In genomic region chr1:125395391-125395790, GRCm38 (mm10) we compare ENCODE assay signal across 23 mouse cellular contexts. TPM values are rescaled to one million over a fixed set of nuclear protein-coding genes. Genes with fewer than 3 reads are reported as not detected.
DNase-seq lines count a peak whose midpoint lies in the region; ATAC-seq and TF ChIP-seq lines count a peak whose summit lies in the region.
"Had no signal": no experiment of that assay in that cellular context is flagged by ENCODE, and none has a peak within 500 bp of the region (broad histone marks: within the 10 kb centered on the region; RNA-seq: fewer than 3 reads in every experiment).

No protein-coding gene starts in this region.

- H3K4me3 ChIP-seq in heart, embryonic 14.5 days (ENCODE audit: control insufficient read depth in 1 of 2, insufficient read depth in 1 of 2, low read depth in 1 of 2, low read length in 2 of 2) = no peak overlapping the region
- no peak overlapping the region for H3K4me3 ChIP-seq in heart, embryonic 11.5 days (ENCODE audit: low read depth, low read length)
- H3K4me3 ChIP-seq in forebrain, postnatal 0 days (ENCODE audit: low read depth, low read length) = no peak overlapping the region
- H3K4me3 ChIP-seq: embryonic facial prominence, embryonic 12.5 days; hindbrain, embryonic 15.5 days; intestine, embryonic 15.5 days; limb, embryonic 13.5 days; liver, embryonic 13.5 days; neural tube, embryonic 15.5 days had no signal

- H3K27ac ChIP-seq in heart, embryonic 14.5 days (replicated peaks in 1 of 2; ENCODE audit: control insufficient read depth in 1 of 2, insufficient read depth in 1 of 2, low read depth in 2 of 2, low read length in 2 of 2) = peak overlapping the region; percentile 38 to 78
- no peak overlapping the region for H3K27ac ChIP-seq in heart, embryonic 11.5 days (ENCODE audit: low read depth, low read length)
- H3K27ac ChIP-seq in forebrain, postnatal 0 days (ENCODE audit: low read depth, low read length) = no peak overlapping the region
- H3K27ac ChIP-seq: embryonic facial prominence, embryonic 12.5 days; hindbrain, embryonic 15.5 days; intestine, embryonic 15.5 days; limb, embryonic 13.5 days; liver, embryonic 13.5 days; neural tube, embryonic 15.5 days; stomach, postnatal 0 days had no signal

- H3K9ac ChIP-seq in heart, embryonic 14.5 days (ENCODE audit: low read length) = peak overlapping the region; percentile 38; the same call in 1 of the 2 replicates
- H3K9ac ChIP-seq in heart, embryonic 11.5 days (ENCODE audit: low read depth, low read length) = no peak overlapping the region
- H3K9ac ChIP-seq in forebrain, postnatal 0 days = no peak overlapping the region
- H3K9ac ChIP-seq: embryonic facial prominence, embryonic 12.5 days; hindbrain, embryonic 15.5 days; intestine, embryonic 15.5 days; limb, embryonic 13.5 days; liver, embryonic 13.5 days; lung, embryonic 14.5 days; neural tube, embryonic 15.5 days had no signal

- no peaks in the 10 kb centered on the region for H3K9me3 ChIP-seq in heart, embryonic 14.5 days (ENCODE audit: control insufficient read depth, low read length)
- no peaks in the 10 kb centered on the region for H3K9me3 ChIP-seq in heart, embryonic 11.5 days (replicated peaks; ENCODE audit: control insufficient read depth, low read length)
- H3K9me3 ChIP-seq in forebrain, postnatal 0 days (ENCODE audit: low read length) = no peaks in the 10 kb centered on the region
- H3K9me3 ChIP-seq: embryonic facial prominence, embryonic 12.5 days; G1E; hindbrain, embryonic 15.5 days; intestine, embryonic 15.5 days; limb, embryonic 13.5 days; liver, embryonic 13.5 days; neural tube, embryonic 15.5 days had no signal

- no peak for TF ChIP-seq CTCF in forebrain, postnatal 0 days (IDR thresholded peaks at IDR 0.05; ENCODE audit: low read depth)

- ATAC-seq in heart, embryonic 14.5 days (ENCODE audit: insufficient number of reproducible peaks, insufficient read depth, low FRiP score, low read depth) = no peak
- ATAC-seq in heart, embryonic 11.5 days (replicated peaks; ENCODE audit: insufficient number of reproducible peaks, low FRiP score, low TSS enrichment) = no peak
- peak; percentile 23; the same call in 1 of the 2 replicates for ATAC-seq in granulocyte monocyte progenitor cell, adult 5-6 weeks (replicated peaks; ENCODE audit: poor library complexity, severe bottlenecking)
- no peak for ATAC-seq in forebrain, postnatal 0 days
- ATAC-seq: CD4-positive, CD25-positive, alpha-beta regulatory T cell, adult 4 months; forebrain, embryonic 16.5 days; intestine, embryonic 15.5 days; midbrain, embryonic 16.5 days had no signal

- 97% methylated on average over 1 of the region's 1 CpGs for WGBS in heart, embryonic 14.5 days
- 95% methylated on average over 1 of the region's 1 CpGs for WGBS in heart, embryonic 11.5 days (ENCODE audit: insufficient replicate concordance)
- WGBS in forebrain, postnatal 0 days = 91% methylated on average over 1 of the region's 1 CpGs

- DNase-seq in NIH3T3 (ENCODE audit: low read depth) = peak; percentile 47
- no peak for DNase-seq in ovary, postnatal 10 days (ENCODE audit: low spot score)
- DNase-seq in retina, postnatal 1 day = no peak
- no peak for DNase-seq in forebrain, postnatal 0 days
- DNase-seq: cerebellum, adult 8-10 months; layer of hippocampus, postnatal 36 days; liver, embryonic 13.5 days; lung, embryonic 14.5 days; lung, postnatal 36 days; right cerebral cortex, postnatal 4 days had no signal

- no peaks in the 10 kb centered on the region for H3K27me3 ChIP-seq in heart, embryonic 14.5 days (ENCODE audit: control insufficient read depth, insufficient read depth, low read length)
- H3K27me3 ChIP-seq in heart, embryonic 11.5 days (ENCODE audit: control insufficient read depth, insufficient read depth, low read length) = no peaks in the 10 kb centered on the region
- no peaks in the 10 kb centered on the region for H3K27me3 ChIP-seq in forebrain, postnatal 0 days (ENCODE audit: insufficient read depth, low read length)
- H3K27me3 ChIP-seq: embryonic facial prominence, embryonic 12.5 days; hindbrain, embryonic 15.5 days; intestine, embryonic 15.5 days; limb, embryonic 13.5 days; liver, embryonic 13.5 days; neural tube, embryonic 15.5 days had no signal

- peaks cover 2 to 11% of the 10 kb centered on the region in 2 experiments for H3K4me1 ChIP-seq in heart, embryonic 14.5 days (ENCODE audit: control insufficient read depth in 2 of 2, insufficient read depth in 2 of 2, low read length in 2 of 2)
- H3K4me1 ChIP-seq in heart, embryonic 11.5 days (ENCODE audit: control insufficient read depth, insufficient read depth, low read length) = no peaks in the 10 kb centered on the region
- no peaks in the 10 kb centered on the region for H3K4me1 ChIP-seq in forebrain, postnatal 0 days (ENCODE audit: insufficient read depth)
- H3K4me1 ChIP-seq: embryonic facial prominence, embryonic 12.5 days; hindbrain, embryonic 15.5 days; intestine, embryonic 15.5 days; limb, embryonic 13.5 days; liver, embryonic 13.5 days; neural tube, embryonic 15.5 days had no signal

- H3K36me3 ChIP-seq in heart, embryonic 14.5 days (ENCODE audit: control insufficient read depth, insufficient read depth, low read length) = peaks cover 84% of the 10 kb centered on the region
- peaks cover 25% of the 10 kb centered on the region; the same call in 1 of the 2 replicates for H3K36me3 ChIP-seq in heart, embryonic 11.5 days (ENCODE audit: control insufficient read depth, insufficient read depth, low read length)
- H3K36me3 ChIP-seq in forebrain, postnatal 0 days (ENCODE audit: insufficient read depth) = peaks cover 41% of the 10 kb centered on the region

- H3K4me2 ChIP-seq in heart, embryonic 14.5 days (ENCODE audit: low read length) = peak overlapping the region; percentile 29; the same call in 1 of the 2 replicates
- no peak overlapping the region for H3K4me2 ChIP-seq in heart, embryonic 11.5 days
- H3K4me2 ChIP-seq in forebrain, postnatal 0 days (ENCODE audit: low read depth) = no peak overlapping the region
- H3K4me2 ChIP-seq: embryonic facial prominence, embryonic 12.5 days; hindbrain, embryonic 15.5 days; intestine, embryonic 15.5 days; limb, embryonic 13.5 days; liver, embryonic 13.5 days; lung, embryonic 14.5 days; neural tube, embryonic 15.5 days had no signal

RNA-seq across cellular contexts. Expression of gene Actr3, which starts 40.1 kb away (rescaled TPM):
- polyA plus RNA-seq in heart, embryonic 14.5 days (2014; fragmentation: Nextera tagmentation; extraction: Ambion mirVana) = 304 and 317 TPM in 2 replicates
- 286 and 318 TPM in 2 replicates for polyA plus RNA-seq in heart, embryonic 11.5 days (2014; fragmentation: Nextera tagmentation; extraction: Ambion mirVana)
- total RNA-seq in granulocyte monocyte progenitor cell, adult 5-6 weeks (2014; fragmentation: Nextera tagmentation) = 426 TPM in 2 replicates
- 889 and 988 TPM in 2 replicates for total RNA-seq in granulocyte monocyte progenitor cell, adult 5-6 weeks (2017)
- 301 and 316 TPM in 2 replicates for total RNA-seq in forebrain, postnatal 0 days (2014; rRNA removed)
- 180 and 216 TPM in 2 replicates for polyA plus RNA-seq in forebrain, postnatal 0 days (2015; fragmentation: Nextera tagmentation; extraction: Ambion mirVana)

Comparison
In these comparisons a context has a peak if more than half of its experiments do, and no peak if none do; other contexts are left out.
1. H3K27ac ChIP-seq: peak in heart, embryonic 14.5 days (2 of 2); none in heart, embryonic 11.5 days (single experiment) and forebrain, postnatal 0 days (single experiment).